Mouse (Mus musculus): ENCODE results near the gene Shc2.

DNA sequence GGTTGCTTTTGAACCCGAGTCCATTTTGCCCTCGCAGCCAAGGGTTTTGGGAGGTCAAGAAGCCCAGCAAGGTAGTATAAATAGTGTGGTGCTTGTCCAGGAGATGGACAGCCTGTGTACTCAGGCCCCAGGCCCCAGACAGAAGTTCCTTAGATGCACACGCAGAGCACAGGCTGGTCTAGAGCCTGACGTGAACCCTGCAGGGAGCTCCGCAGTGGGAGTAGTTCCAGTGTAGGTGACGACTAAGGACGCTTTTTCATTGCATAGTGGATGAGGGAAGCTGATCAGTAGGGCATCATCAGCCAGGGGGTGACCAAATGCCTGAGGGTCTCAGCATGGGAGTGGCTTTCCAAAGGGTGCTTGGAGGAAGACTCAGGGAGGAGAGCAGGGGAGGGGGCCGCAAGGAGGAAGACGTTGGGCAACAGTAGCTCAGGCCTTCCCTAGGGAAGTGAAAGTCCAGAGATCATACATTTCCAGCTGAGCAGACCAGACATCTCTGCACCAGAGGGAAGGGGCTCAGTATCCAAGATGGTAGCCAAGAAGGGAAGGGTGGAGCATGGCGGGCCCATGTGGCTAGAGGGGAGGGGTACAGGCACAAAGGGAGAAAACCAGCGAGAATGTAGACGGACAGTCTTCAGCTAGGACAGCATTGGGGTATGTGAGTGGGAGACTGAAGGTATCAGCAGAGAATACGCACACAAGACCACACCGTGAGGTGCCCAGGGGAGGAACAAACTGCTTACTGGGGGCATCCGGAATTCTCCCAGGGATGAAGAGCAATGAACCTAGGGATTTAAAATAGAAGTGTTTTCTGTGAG is 32.6 kb upstream of the Shc2 start:
- TF ChIP-seq CTCF (IDR thresholded peaks at IDR 0.05) (no peak), EP300 (IDR thresholded peaks at IDR 0.05) (no peak)
